Mouse (Mus musculus) heart, postnatal 0 days (tissue): Measurements from ENCODE around the gene Slc22a14.
"Not testable (repeated sequence)": the region's sequence is repeated elsewhere in the genome, so short reads cannot be mapped to it uniquely, and the experiment has no call there.

Source experiments
- CTCF ChIP-seq: IDR thresholded peaks from 2 replicates; pipeline ENCODE4 v1.5.1; 2016; ENCODE audit warnings: antibody characterized with exemption, control low read depth, low read depth
- EP300 ChIP-seq: IDR thresholded peaks from 2 replicates; pipeline ENCODE4 v1.6.1; 2016; ENCODE audit warnings: antibody characterized with exemption, low read depth

DNA sequence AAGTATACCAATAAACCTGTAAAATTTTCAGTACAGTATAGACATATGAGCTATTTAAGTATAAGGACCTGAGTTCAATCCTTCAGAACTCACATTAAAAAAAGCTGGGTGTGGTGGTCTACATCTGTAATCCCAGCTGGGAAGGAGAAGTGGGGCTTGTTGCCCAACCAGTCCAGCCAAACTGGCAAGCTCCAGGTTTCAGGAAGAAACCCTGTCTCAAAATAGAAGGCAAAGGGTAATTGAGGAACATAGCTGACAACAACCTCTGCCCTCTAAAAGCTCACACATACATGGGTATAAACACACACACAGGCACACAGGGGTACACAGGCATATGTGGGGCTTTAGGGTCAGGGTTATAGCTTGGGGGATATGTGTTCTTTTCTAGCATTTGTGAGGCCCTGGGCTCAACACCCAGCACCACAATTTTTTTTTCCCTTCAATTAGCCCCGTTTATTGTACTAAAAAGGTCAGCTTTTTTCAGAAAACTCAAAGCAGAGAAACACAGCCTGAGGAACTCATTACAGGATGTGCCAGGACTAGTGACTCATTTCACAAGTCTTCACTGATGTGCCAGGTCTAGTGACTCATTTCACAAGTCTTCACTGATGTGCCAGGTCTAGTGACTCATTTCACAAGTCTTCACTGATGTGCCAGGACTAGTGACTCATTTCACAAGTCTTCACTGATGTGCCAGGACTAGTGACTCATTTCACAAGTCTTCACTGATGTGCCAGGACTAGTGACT lies 99.8 kb downstream of the Slc22a14 start:
- not testable (repeated sequence) for TF ChIP-seq CTCF, EP300
